Mouse (Mus musculus) ES-E14 (cell line): Measurements from ENCODE around the gene Ppp4r1. TPM values are rescaled to one million over a fixed set of nuclear protein-coding genes. Genes with fewer than 3 reads are reported as not detected.

Experiments used
- DNase-seq: peaks from one replicate; pipeline ENCODE4 v3.0.0-alpha.2; 2013; ENCODE audit warnings: low read depth, low spot score
- H3K27ac ChIP-seq: 2 replicates; pipeline ENCODE4 v1.5.1; 2012; ENCODE audit warnings: low read depth, mild to moderate bottlenecking, low read length, moderate library complexity, mixed read lengths; ENCODE audit not compliant: poor library complexity, insufficient read depth, severe bottlenecking
- H3K36me3 ChIP-seq: 2 replicates; pipeline ENCODE4 v1.6.1; 2012; ENCODE audit warnings: mild to moderate bottlenecking, low read length, moderate library complexity, mixed read lengths; ENCODE audit not compliant: control insufficient read depth, poor library complexity, insufficient read depth, severe bottlenecking
- H3K4me1 ChIP-seq, 2 experiments: fragments of 150-350 bp in 1 of 2; sonication (generic) in 1 of 2; 2 replicates each; pipeline ENCODE4 v1.6.1; 2012; ENCODE audit warnings: low read length in 2 of 2, mild to moderate bottlenecking in 1 of 2, mixed read lengths in 1 of 2; ENCODE audit not compliant: control insufficient read depth in 2 of 2, insufficient read depth in 2 of 2, poor library complexity in 1 of 2
- H3K4me3 ChIP-seq, 2 experiments: fragments of 150-350 bp in 1 of 2; sonication (generic) in 1 of 2; 2 replicates each; pipeline ENCODE4 v1.5.1; 2012; ENCODE audit warnings: low read length in 2 of 2, low read depth in 1 of 2, mild to moderate bottlenecking in 1 of 2, mixed read lengths in 1 of 2; ENCODE audit not compliant: insufficient read depth in 1 of 2, poor library complexity in 1 of 2, severe bottlenecking in 1 of 2
- H3K9ac ChIP-seq: 2 replicates; pipeline ENCODE4 v1.6.1; 2012; ENCODE audit warnings: low read depth, mild to moderate bottlenecking, low read length, mixed read lengths; ENCODE audit not compliant: poor library complexity, insufficient read depth, severe bottlenecking
- H3K9me3 ChIP-seq: fragments of 150-350 bp; sonication (generic); 2 replicates; pipeline ENCODE4 v1.6.1; 2012; ENCODE audit warnings: low read depth, mild to moderate bottlenecking, low read length; ENCODE audit not compliant: control insufficient read depth, insufficient read depth
- CHD2 ChIP-seq: IDR thresholded peaks from 2 replicates; pipeline ENCODE4 v1.6.1; 2014; ENCODE audit warnings: mild to moderate bottlenecking, low read depth, low read length, inconsistent platforms
- HCFC1 ChIP-seq: IDR thresholded peaks from 2 replicates; pipeline ENCODE4 v1.6.1; 2012; ENCODE audit warnings: low read length, inconsistent platforms, borderline replicate concordance; ENCODE audit not compliant: insufficient read depth
- MAFK ChIP-seq: IDR thresholded peaks from 2 replicates; pipeline ENCODE4 v1.6.1; 2014; ENCODE audit warnings: mild to moderate bottlenecking, low read depth, low read length, inconsistent platforms; ENCODE audit not compliant: insufficient read depth
- ZC3H11A ChIP-seq: IDR thresholded peaks from 2 replicates; pipeline ENCODE4 v1.6.1; 2012; ENCODE audit warnings: low read depth, mild to moderate bottlenecking, inconsistent platforms, low read length, borderline replicate concordance
- ZNF384 ChIP-seq: IDR thresholded peaks from 2 replicates; pipeline ENCODE4 v1.6.1; 2012; ENCODE audit warnings: low read depth, low read length, inconsistent platforms
- in situ Hi-C, 2 experiments: fragments of 600-800 bp; cut with MboI; formaldehyde crosslinking; loops; one replicate each; pipeline ENCODE4 v1.15.1; 2025; ENCODE audit warnings: low sequenced_read_pairs in 2 of 2, inconsistent platforms in 1 of 2; ENCODE audit not compliant: unreplicated experiment in 2 of 2
- total RNA-seq: library from RNA; depleted of rRNA; stranded (reverse); fragments of 300-350 nt; gene quantifications from 2 replicates; pipeline ENCODE4 v1.2.3, GENCODE M21; 2012

Ppp4r1 gene
- total RNA-seq, 1 experiment: 40.3 TPM

DNA sequence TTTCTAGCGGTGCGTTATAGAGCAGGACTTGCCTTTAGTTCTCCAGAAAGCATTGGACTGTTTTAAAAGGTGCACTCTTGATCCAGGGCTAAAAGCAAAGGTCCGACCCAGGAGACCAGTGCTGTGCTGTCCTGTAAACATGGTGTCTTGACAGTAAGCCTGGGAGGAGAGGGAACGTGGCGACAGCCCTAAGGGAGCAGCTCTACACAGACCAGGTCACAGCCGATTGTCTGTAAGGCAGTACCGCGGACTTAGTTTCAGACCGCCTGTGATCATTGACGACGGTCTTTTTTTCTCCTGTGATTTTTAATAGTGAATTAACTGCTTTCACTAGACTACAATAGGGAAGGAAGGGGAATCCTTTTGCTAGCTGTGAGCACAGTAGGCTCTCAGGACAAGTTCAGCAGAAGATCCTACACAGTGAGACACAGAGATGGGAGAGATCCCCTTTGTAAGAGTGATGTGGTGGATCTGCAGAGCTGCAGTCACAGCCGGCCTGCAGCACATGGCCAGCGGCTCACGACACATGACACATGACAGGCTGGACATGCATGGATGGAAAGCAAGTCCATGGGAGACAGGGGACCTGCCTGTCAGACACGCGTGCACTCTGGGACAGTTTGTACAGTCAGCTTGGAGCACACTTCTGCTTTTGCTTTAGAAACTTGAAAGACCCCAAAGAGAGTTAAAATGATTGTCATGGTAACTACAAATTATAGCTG is 44.9 kb downstream of the Ppp4r1 start:
- Histone ChIP-seq H3K27ac (no peak overlapping the region), H3K9me3 (no peaks in the 10 kb centered on the region), H3K4me3 (no peak overlapping the region), H3K36me3 (peaks cover 34% of the 10 kb centered on the region), H3K9ac (no peak overlapping the region), H3K4me1 (no peaks in the 10 kb centered on the region; a peak in 1 of 4 replicates)
- TF ChIP-seq ZC3H11A (no peak), CHD2 (no peak), MAFK (no peak), HCFC1 (no peak), ZNF384 (no peak)
- no peak for DNase-seq
- in situ Hi-C loops: no loop called here

DNA sequence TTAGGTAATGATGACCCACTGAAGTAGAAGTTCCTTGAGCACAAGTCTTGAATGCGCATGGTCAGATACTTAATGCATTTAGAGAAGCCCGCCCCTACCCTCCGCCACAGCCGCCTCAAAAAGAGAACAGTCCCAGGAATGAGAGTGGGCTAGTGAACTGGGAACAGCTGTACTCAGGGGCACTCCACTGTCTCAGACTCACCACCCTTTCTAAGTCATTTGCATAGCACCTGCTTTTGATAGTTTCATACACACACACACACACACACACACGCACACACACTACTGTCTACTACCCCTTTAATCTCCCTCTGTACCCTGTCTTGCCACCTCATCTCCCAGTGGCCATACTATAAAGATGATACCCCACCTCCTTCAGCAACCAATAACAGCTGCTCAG is 45.5 kb downstream of the Ppp4r1 start:
- peaks cover 34% of the 10 kb centered on the region for H3K36me3 ChIP-seq
- no peak for DNase-seq
- H3K4me3 ChIP-seq: no peak overlapping the region
- H3K4me1 ChIP-seq: no peaks in the 10 kb centered on the region; a peak in 1 of 4 replicates
- in situ Hi-C loops: no loop called here
- TF ChIP-seq HCFC1: no peak
- no peak for TF ChIP-seq ZNF384
- no peak overlapping the region for H3K9ac ChIP-seq
- H3K9me3 ChIP-seq: no peaks in the 10 kb centered on the region
- H3K27ac ChIP-seq: no peak overlapping the region

- no peaks in the 10 kb centered on the region; a peak in 1 of 4 replicates for H3K4me1 ChIP-seq
- H3K9ac ChIP-seq: no peak overlapping the region
- TF ChIP-seq ZNF384: no peak
- no peak for TF ChIP-seq MAFK
- TF ChIP-seq CHD2: no peak
- TF ChIP-seq ZC3H11A: no peak
- no peak for TF ChIP-seq HCFC1
- H3K27ac ChIP-seq: no peak overlapping the region
- no peaks in the 10 kb centered on the region for H3K9me3 ChIP-seq
- no peak for DNase-seq
- peaks cover 34% of the 10 kb centered on the region for H3K36me3 ChIP-seq
- in situ Hi-C loops: no loop called here
- H3K4me3 ChIP-seq: no peak overlapping the region
These were observed 46.6 kb downstream of the Ppp4r1 start for GRCm38 (mm10) chr17:65828951-65829350.

GRCm38 (mm10) chr17:65830216-65830863 is 48.0 kb downstream of the Ppp4r1 start:
- Histone ChIP-seq H3K4me3 (no peak overlapping the region), H3K36me3 (peaks cover 40% of the 10 kb centered on the region), H3K4me1 (no peaks in the 10 kb centered on the region; a peak in 1 of 4 replicates), H3K9me3 (no peaks in the 10 kb centered on the region), H3K27ac (no peak overlapping the region), H3K9ac (no peak overlapping the region)
- no peak for DNase-seq
- in situ Hi-C loops: no loop called here
- TF ChIP-seq ZNF384 (no peak), HCFC1 (no peak)

GRCm38 (mm10) chr17:65833891-65834290 is 51.5 kb downstream of the Ppp4r1 start:
- H3K4me3 ChIP-seq: no peak overlapping the region
- peaks cover 55% of the 10 kb centered on the region for H3K36me3 ChIP-seq
- DNase-seq: no peak
- no peaks in the 10 kb centered on the region for H3K4me1 ChIP-seq
- TF ChIP-seq ZC3H11A (no peak), CHD2 (no peak), ZNF384 (no peak), MAFK (no peak), HCFC1 (no peak)
- H3K9me3 ChIP-seq: no peaks in the 10 kb centered on the region
- H3K9ac ChIP-seq: no peak overlapping the region
- in situ Hi-C loops: no loop called here
- no peak overlapping the region for H3K27ac ChIP-seq
